Mouse (Mus musculus): ENCODE results near the gene Galnt4.
A peak's percentile ranks its signal among the peaks of the same experiment; 100 is the strongest.
"Not testable (repeated sequence)": the region's sequence is repeated elsewhere in the genome, so short reads cannot be mapped to it uniquely, and the experiment has no call there.

Gene Galnt4

DNA sequence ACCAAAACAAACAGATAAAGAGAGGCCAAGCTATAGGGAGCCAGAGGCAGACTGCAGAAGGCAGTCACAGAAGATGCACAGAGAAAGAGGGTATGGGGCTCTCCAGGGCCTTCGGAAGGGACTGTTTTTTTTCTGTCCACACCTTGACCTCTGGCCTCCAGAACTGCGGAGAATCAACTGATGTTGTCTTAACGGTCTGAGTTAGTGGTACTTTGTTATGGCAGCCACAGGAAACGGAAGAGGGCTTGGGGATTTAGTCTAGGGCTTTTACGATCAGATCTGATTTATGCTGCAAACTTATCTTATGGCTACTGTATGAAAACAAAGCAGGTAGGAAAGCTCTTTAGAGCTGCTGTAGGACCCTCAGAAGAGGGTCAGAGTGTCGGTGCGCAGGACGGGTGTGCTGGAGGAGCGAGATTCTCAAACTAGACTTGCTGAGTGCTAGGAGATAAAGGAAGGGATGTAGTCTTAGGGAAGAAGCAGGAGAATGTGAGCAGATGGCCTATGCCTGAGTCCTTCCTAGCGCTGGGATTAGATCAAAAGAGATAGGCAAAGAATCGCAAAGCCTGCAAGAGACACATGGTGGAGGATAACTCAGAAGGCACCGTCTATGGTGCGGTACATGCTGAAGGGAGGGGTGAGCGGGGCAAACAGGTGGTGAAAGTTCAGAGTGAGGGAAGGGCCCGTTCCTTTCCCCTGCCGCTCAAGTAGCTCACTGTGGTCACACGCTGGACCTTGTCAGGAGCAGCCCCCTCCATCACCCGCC is 7.7 kb downstream of the Galnt4 start:
- no peak for DNase-seq

DNA sequence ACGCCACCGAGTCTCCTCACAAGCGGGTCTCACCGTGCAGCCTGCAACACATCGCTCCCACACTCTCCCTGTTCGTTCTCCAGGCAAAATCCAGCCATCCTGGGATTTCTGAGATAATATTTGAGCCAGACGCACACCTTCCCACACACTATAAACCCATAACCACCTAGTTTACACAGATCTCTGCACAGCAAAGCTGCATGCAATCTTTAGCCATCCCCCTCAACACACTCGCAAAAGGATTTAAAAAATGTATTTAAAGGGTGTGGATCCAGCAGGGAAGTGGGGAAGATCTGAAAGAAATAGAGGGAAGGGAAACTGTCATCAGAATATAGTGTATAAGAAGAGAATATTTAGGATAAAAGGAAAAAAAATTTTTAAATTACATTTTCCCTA is 8.3 kb downstream of the Galnt4 start:
- no peak for DNase-seq

DNA sequence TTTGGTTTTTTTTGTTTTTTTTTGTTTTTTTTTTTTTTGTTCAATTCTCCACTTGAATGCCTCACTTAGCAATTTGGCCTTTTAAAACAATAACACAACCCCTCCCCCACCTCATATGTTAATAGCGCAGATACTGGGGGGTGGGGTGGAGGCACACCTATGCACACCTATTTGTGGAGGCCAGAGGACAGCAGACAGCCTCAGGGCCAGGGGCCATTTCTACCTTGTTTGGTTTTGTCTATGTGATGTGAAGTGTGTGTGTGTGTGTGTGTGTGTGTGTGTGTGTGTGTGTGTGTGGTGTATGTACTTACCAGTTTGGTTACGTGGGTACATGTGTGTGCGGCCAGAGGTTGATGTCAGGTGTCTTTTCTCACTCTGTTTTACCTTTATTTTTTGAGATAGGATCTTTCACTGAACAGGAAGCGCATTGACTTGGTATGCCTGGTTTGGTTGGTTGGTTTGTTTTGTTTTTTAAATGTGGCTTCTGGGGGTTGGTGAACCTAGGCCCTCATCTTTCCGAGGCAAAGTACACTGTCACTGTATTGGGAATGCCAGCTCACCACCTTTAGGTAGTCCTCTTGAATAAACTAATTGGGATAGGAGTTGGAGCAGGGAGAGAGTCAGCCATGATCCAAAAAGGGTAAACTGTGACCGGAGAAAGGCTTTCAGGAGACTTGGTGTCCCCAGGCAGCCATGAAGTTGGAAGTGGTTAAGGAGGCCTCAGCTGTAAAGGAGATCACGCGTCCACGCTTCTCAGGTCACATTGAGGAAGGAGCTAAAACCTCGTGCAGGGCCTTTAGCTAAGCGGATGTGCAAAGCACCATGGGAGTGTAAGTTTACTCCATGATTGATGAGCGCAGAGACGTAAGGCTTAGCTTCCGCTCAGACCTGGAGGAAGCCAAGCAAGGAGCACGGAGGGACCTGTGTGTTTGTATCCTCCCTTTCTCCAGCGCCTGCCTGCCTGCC is 9.0 kb downstream of the Galnt4 start:
- DNase-seq, result no peak

DNA sequence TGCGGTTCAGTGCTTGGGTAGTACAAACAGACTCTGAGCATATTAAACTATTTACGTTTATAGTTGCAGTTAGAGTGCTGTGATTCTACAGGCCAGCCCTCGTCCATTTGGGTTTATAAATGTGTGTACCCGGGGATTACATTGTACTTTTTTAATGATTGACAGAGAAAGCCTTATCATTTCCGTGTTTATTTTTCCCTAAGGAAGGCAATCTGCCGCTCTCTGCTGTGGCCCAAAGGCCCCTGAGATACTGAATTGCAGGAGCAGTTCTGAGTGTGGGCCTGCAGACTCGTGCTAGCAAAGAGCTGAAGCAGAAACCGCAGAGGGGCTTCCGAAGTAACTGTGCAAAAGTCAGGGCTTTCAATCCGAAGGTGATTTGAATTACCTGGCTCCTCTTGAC is 9.9 kb downstream of the Galnt4 start:
- DNase-seq, result no peak

DNA sequence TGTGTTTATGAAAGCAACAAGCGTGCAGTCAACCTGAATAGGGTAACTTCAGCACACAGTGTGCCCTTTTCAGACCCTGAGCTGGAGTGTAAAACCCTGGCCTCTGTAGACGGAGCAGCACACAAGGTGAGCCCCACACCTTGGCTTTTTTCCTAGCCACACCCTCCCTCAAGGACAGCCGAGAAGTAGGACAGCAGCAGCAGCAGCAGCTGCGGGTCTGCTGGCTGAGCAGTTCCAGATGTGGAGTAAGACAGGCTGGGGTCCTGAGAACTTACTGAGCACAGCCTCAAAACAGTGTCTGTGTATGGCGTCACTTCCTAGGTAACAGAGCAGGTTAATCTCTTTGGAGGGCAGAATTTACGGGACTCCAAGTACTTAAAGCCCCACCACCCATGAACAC is 10.7 kb downstream of the Galnt4 start:
- no peak for DNase-seq

DNA sequence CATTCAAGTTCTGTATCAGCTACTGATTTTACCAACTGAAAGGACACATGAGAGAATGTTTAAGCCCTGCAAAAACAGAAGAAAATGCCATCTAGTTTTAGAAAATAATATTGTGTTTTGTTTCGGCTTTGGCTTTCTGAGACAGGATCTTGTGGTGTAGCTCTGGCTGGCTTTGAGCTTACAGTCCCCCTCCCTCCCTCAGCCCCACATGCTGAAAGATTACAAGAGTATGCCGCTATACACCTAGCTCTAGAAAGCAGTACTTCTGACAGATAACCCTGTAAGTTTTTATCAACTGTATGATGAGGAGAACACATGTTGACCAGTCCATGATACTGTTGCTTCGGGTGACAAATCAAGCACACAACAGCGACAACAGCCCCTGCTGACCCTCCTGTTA is 11.5 kb downstream of the Galnt4 start:
- no peak for DNase-seq

DNA sequence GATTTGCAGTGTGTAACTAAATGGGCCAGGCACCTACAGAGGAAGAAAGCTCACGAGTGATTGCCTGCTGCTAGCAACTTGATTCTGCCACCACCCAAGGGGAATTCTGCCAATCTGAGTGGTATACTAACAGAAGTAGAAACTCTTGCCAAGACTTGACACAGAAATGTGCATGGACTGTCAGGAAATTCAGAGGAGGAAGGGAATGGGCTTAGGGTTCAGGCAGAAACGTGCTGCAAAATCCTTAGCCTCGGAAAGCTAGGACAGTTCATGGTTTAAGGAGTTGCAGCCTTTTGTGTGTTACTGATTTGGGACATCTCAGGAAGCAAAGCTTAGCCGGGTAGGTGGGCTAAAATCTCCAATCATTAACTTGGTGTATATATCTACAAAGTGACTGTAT is 18.3 kb downstream of the Galnt4 start, which contains the start of gene Phxr2:
Gene Phxr2 (minus strand): TSS at position 101 of the 400 bp plus-strand sequence.
- DNase-seq, result no peak

DNA sequence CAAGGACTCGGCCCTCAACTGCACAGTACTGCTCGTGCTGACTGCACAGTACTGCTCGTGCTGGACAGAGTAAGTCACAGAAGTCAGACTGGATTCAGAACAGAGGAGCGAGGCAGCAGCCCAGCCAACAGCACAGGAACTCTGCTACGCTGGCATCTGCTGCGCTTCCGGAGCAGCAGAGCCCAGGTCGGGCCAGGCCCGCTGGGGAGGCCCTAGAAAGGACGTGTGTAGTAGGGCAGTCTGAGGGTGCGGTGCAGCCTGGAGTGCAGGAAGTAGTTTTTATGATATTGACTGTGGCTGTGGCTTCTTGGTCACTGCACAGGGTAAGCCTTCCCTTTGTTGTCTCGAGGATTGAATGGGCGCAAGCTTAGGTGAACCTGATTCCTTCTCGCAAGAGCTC is 19.0 kb downstream of the Galnt4 start:
- DNase-seq, result no peak

DNA sequence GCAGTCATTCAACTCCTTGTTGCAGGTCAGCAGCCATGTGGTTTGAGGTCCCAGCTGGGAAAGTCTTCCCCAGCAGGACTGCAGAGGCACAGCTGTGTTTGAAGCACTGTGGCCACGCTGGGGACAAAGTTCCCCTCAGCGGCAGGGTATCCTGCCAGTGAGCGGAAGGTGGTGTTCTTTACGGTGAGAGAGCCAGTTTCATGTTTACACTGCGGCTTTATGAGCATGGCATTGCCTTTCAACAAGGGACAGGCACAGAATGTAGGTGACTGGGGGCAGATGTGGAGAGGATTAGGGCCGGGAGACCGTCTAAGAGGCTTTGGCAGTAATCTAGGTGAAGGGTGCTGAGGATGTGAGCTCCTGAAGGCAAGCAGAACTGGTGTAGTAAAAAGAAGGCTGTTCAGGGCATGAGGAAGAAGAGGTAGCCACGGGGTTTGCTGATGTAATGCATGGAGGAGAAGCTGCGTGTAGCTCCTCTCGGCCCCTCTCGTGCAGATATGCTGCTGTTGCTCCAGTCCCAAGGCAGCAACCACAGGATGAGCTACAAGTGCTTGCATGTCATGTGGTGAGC is 19.8 kb downstream of the Galnt4 start:
- DNase-seq, result no peak

DNA sequence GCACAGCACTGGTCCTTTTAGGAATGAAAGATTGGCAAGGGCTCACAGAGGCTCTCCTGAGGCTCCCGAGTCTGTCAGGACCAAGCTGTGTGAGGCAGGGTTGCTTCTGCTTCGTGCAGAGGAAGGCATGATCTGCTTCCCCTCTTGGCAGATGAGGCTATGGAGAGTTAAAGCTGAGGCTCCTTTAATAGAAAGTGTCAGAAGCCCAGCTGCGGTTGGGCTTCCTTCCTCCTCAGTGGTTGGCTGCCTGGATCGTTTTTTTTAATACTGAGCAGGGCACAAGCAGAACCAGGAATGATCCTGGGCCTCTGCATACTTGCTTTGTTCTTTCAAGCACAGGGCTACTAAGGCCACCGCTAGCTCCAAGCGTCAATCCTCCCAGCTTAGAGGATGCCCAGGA is 22.7 kb downstream of the Galnt4 start:
- DNase-seq, result no peak

DNA sequence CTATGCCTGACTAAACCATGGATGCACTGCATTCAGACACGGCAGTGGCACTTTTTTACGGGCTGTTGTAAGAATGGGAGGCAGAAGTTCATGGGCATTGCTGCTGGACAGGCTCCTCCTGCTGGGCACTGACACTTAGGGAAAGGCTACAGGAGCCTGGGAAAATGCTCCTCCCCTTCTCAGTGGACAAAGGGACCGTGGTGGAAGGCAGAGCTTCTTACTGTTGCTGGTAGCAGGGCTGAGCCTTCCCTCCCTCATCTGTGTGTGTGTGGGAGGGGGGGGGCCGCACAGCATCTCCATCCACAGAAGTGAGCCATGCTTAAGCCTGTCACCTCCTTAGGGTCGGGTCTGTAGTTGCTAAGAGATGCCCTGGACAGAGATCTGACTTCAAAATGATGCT is 23.3 kb downstream of the Galnt4 start:
- DNase-seq, result no peak

DNA sequence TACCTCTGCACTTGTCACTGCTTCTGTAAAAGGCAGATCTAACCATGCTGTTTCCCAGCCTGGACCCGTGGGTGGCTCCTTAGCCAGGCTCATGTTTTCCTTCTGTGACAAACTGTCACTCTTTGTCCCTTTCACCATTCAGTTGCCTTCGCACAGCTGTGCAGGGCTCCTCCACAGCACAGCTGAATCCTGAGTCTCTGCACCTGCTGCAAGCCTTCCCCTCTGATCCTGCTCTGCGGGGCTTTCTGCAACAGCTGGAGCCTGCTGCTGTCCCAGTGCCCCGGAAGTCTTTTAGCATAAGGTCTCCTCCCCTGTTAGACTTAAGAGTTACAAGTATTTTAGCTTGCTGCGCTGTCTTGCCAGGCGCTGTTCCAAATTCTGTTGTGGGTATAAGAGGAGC is 24.2 kb downstream of the Galnt4 start:
- peak; percentile 40 for DNase-seq

DNA sequence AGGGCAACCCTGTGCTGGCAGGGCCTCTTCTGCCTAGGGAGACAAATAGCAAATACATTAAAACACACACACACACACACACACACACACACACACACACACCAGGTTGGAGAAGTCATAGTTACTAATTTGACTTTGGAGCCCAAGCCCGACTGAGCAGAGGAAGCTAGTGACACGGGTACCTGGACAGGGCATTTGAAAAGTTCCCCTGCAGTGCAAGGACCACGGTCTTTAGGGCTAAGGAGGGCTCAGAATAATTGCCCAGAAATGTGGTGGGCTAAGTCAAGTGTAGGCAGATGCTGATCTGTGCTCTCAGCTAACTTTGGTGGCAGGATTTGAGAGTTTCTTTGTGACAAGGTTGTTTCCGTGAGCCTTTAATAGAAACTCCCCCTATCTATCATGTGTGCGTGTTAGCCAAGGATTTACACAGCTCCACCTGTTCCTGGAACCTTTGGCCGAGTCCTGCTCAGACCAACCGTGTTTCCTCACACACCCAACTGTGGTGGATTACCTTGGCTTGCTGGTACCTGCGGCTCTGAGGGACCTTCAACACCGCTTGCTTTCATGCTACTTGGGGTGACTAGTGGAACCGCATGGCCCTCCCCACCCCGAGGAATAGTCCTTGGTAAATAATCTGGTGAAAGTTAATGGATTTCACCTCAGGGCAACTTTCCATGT is 24.8 kb downstream of the Galnt4 start:
- no peak for DNase-seq

DNA sequence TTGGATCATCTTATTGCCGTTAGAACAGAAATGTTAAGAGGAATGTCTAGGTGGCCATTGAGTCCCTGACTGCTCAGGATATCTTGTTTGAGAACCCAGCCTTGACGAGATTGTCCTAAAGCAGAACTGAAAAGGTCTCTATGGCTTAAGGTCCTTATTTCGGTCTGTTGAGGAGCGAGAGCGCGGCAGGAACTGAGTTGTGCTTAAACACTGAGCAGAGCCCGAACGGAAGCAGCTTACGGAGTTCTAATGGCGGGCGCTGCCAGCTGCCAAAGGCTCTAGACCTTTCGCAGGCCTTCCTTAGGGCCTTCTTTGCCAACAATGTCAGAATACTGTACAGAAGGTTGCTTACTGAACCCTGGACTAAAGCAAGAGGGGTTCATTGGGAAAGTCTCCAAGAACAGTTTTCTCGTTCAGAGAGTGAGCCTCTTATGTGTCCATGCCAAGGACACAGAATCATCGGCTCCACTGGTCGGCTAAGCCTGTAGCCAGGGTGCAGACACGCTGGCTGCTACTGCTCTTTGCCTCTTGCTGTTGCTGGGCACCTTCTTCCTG is 25.4 kb downstream of the Galnt4 start:
- no peak for DNase-seq

DNA sequence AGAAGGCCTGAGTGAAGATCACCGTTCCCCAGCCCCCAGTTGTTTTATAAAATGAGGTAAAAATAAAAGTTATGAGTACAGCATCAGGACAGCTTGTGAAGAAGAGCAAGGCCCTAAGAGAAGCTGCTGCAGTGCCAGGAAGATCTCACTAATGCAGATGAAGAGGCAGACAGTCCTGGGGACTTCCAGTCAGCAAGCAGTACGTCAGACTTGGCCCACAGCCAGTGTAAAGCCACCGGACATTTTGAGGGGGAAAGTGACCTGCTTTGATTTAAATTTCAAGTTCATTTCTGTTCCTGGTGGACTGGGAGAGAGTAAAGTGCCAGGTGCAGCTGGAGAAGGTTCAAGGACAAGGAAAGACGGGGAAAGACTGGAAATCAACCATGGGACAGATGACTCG is 28.4 kb downstream of the Galnt4 start:
- no peak for DNase-seq

DNA sequence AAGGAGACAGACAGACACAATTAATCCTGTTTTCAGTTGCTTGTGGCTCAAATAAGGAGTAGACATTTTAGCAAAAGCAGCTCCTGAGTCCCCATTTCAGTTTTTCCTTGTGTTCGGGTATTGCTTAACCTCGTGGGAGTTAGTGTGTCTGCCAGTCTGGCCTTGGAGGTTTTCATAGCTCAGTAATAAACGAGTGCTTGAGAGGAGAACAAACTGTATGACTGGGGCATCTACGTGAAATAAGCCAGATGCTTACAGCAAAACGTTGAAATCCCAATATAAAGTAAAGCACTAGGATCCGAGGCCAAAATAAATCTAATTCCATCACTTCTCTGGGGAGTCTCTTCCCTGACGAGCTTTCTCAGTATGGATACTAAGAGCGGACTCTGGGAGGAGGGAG is 37.7 kb downstream of the Galnt4 start:
- no peak for DNase-seq

DNA sequence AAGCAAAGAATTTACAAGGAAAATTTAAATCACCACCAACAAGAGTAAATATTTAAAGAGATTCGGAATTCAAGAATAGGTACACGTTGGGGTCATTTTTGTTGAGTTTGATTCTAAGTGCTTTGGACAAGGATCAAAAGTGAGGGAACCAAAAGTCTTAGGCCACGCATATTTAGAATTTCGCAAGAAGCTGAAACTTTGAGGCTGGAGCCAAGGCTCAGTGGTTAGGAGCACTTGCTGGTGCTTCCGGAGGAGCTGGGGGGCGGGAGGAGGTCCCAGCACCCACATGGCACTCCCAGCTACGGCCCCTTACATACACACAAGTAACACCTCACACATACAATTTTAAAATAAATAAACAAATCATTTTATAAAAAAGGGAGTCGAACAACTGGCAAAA is 38.6 kb downstream of the Galnt4 start:
- no peak for DNase-seq

DNA sequence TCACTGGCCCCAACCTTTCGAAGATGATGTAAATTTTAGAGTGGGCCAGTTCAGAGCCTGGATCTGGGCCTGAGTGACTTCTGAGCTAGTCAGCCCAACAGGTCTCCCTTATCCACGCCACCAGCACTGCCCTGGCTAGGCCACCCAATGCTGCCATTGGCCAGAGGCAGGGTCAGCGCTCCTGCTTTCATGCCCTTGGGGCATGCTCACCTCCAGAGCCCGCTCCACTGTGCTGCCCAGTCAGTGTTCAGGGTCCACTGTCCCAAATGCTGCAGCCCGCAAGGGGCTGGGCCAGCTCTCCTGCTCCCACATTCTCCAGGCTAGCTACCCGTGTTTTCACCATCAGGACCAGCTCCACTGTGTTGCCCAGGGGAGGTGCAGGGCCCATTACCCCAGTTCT is 42.1 kb downstream of the Galnt4 start:
- DNase-seq, result no peak

DNA sequence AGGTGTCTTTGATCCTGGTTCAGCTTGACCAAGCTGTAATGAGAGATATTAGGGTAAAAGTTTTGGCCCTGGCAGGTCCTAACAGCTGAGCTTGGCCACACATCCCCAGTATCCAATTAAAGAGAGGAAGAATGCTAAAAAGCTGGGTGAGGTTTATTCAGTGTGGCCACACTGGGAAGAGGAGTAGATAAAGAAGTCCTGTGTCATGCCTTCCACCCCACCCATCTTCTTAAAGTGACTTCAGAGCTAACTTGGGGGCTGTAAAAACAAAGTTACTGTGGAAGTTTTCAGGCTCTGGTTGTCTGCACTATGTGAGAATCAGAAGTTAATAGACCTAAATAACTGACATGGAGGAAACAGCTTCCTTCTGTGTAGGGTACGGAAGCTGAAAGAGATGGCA is 43.6 kb downstream of the Galnt4 start:
- no peak for DNase-seq

DNA sequence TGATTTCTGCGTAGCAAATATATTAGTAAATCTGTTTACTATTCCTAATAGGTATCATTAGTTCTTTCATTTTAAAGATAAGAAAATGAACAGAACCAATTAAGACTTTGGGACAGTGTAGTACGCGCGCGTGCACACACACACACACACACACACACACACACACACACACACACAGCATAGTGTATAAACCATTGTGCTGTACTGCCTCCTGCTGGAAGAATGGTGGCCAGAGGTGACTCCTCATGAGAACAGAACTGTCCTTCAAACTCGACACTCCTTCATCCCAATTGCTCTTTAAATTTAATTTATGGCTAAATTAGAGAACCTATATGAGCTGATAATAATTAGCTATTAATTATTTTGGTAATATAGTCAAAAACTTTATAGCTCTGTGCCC is 44.1 kb downstream of the Galnt4 start:
- no peak for DNase-seq

DNA sequence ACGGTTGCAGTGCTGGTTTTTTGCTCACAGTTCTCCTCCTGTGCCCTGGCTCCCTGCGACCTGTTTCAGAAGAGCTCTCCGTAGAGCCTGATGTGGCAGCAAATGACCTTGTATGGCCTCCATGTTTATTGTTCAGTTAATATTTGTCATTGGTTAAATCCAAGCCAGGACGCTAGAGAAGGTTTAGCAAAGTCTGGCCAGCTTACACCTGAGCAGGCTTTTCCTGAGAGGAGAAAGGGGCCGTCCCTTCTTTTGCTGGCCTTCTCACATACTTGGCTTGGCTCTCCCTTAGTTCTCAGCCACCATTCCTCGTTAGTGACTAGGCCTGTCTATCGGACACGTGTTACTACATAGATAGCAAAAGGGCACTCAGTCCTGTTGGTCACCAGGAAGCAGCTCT is 46.7 kb downstream of the Galnt4 start:
- DNase-seq, result no peak

DNA sequence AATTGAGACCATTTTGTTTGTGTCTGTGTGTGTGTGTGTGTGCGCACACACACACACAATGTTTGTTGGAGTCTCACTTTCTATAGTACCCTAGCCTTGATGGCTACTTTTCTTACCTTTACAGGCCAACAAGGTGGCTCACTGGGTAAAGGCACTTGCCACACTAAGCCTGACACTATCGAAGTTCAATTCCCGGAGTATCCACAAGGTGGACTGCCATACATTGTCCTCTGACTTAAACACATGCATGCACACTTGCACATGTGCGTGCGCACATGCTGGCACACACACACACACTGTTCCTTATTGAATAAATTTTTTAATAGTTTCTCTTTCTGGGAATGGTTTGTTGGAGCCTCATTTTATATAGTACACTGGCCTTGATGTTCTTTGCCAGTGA is 48.8 kb downstream of the Galnt4 start:
- no peak for DNase-seq

DNA sequence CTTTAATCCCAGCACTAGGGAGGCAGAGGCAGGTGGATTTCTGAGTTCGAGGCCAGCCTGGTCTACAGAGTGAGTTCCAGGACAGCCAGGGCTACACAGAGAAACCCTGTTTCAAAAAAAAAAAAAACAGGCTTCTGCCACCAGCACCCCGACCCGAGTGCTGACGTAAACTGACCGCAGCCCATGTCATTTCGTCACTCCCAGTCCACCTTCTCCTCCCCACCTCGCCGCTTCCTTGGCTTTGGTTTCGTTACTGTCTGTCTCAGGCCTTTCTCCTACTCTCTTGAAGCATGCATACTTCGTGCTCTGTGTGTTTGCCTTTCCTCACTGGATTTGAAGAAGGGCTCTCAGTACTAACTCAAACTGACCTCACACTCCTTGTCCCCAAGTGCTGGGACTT is 49.7 kb downstream of the Galnt4 start:
- DNase-seq, result not testable (repeated sequence)
